Mouse (Mus musculus): ENCODE data around the gene Cabp2. TPM values are rescaled to one million over a fixed set of nuclear protein-coding genes. Genes with fewer than 3 reads are reported as not detected.
"Not testable (repeated sequence)": the region's sequence is repeated elsewhere in the genome, so short reads cannot be mapped to it uniquely, and the experiment has no call there.

Gene Cabp2
- polyA plus RNA-seq, 1 experiment, result not detected

DNA sequence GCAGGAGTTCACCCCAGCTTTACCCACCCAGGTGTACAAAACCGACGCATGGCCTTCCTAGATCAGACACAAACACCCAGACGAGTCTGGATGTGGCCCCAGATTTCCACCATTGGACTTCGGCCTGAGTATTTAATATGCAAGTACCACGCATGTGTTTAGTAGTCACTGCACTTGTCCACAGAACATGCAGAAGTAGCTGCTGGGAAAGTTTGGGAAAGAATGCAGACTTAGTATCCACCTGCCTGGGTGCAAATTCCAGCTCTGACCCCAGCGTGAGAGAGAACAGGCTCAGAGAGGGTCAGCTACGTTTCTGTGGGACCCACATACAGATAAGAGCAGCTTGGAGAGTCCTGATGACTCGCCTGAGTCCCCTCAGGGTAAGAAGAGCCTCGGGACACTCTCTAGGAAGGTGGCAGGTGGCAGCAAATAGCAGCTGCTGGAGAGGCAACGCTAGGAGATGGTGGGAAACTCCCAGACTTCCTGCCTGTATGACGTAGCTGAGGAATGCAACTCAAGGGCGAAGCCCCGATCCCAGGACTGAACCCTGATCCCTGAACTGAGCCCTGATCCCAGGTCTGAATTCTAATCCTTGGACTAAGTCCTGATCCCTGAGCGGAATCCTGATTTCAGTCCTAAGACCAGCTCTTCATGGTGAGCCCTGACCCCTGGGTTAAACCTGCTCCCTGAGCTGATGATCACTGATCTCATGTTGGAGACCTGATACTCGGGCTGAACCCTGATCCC, 25.3 kb upstream of the Cabp2 start:
- Histone ChIP-seq H3K4me1 (ENCODE audit: control insufficient read depth, insufficient read depth, low read length) (0 out of 2 replicates have a peak, but pooled peaks cover 2% of the 10 kb centered on the region), H3K4me3 (ENCODE audit: insufficient read depth, low read length) (no peak overlapping the region), H3K27ac (ENCODE audit: insufficient read depth, low read length) (no peak overlapping the region)
- TF ChIP-seq POLR2A (IDR thresholded peaks at IDR 0.05; ENCODE audit: low read depth, low read length), result no peak
- no peak for TF ChIP-seq CTCF (IDR thresholded peaks at IDR 0.05; ENCODE audit: borderline replicate concordance, insufficient read depth, low read length)

GRCm38 (mm10) chr19:4056727-4057126, 24.7 kb upstream of the Cabp2 start:
- H3K27ac ChIP-seq (ENCODE audit: insufficient read depth, low read length), result no peak overlapping the region
- 0 out of 2 replicates have a peak, but pooled peaks cover 2% of the 10 kb centered on the region for H3K4me1 ChIP-seq (ENCODE audit: control insufficient read depth, insufficient read depth, low read length)
- H3K4me3 ChIP-seq (ENCODE audit: insufficient read depth, low read length), result no peak overlapping the region
- no peak for TF ChIP-seq POLR2A (IDR thresholded peaks at IDR 0.05; ENCODE audit: low read depth, low read length)
- no peak for TF ChIP-seq CTCF (IDR thresholded peaks at IDR 0.05; ENCODE audit: borderline replicate concordance, insufficient read depth, low read length)

- Histone ChIP-seq H3K27ac (ENCODE audit: insufficient read depth, low read length) (no peak overlapping the region), H3K4me1 (ENCODE audit: control insufficient read depth, insufficient read depth, low read length) (no peaks in the 10 kb centered on the region), H3K4me3 (ENCODE audit: insufficient read depth, low read length) (no peak overlapping the region)
- TF ChIP-seq CTCF (IDR thresholded peaks at IDR 0.05; ENCODE audit: borderline replicate concordance, insufficient read depth, low read length) (no peak), POLR2A (IDR thresholded peaks at IDR 0.05; ENCODE audit: low read depth, low read length) (no peak)
These were observed 24.0 kb upstream of the Cabp2 start for GRCm38 (mm10) chr19:4057389-4057788.

DNA sequence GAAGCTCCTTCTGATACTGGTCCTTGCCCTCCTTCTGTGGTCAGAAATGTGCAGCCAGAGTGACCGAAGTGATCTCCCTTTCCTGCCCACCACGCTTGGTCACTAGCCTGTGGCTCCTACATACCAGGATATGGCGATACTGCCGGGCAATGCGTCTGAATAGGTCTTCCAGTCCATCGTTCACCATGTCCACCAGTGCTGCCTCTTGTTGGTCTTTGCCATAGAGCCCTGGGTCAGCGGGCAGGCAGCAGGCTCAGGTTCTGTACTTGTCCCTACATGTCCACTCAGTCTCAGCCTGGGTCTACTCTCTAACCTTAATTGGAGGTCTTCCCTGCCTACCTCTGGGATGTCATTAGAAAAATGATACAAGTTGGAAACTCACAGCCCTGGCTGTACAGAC, 23.4 kb upstream of the Cabp2 start:
- Histone ChIP-seq H3K27ac (ENCODE audit: insufficient read depth, low read length) (no peak overlapping the region), H3K4me3 (ENCODE audit: insufficient read depth, low read length) (no peak overlapping the region), H3K4me1 (ENCODE audit: control insufficient read depth, insufficient read depth, low read length) (no peaks in the 10 kb centered on the region)
- no peak for TF ChIP-seq POLR2A (IDR thresholded peaks at IDR 0.05; ENCODE audit: low read depth, low read length)
- TF ChIP-seq CTCF (IDR thresholded peaks at IDR 0.05; ENCODE audit: borderline replicate concordance, insufficient read depth, low read length), result no peak

DNA sequence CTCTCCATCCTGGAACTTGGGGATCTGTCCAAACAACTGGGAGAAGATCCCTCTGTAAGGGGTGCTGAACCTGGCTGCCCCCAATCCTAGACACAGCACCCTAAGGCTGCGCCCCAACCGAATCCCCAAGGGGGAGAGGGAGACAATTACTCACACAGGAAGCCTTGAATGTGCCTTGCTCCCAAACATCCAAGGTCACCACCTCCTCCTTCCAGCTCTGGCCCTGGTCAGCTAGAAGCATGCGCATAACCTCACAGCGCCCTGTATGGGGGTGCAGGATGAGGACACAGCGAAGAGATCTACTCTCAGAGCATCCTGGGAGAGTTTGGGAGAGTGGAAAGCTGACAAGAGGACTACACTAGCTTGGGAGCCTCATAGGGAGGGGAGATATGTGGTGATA, 22.8 kb upstream of the Cabp2 start:
- Histone ChIP-seq H3K4me3 (ENCODE audit: insufficient read depth, low read length) (no peak overlapping the region), H3K4me1 (ENCODE audit: control insufficient read depth, insufficient read depth, low read length) (no peaks in the 10 kb centered on the region), H3K27ac (ENCODE audit: insufficient read depth, low read length) (no peak overlapping the region)
- TF ChIP-seq CTCF (IDR thresholded peaks at IDR 0.05; ENCODE audit: borderline replicate concordance, insufficient read depth, low read length), result no peak
- no peak for TF ChIP-seq POLR2A (IDR thresholded peaks at IDR 0.05; ENCODE audit: low read depth, low read length)

GRCm38 (mm10) chr19:4059069-4059740, 22.2 kb upstream of the Cabp2 start, which contains the start of gene Gstp3:
TSS of gene Gstp3 (minus strand) at chr19:4059569.
- TF ChIP-seq CTCF (IDR thresholded peaks at IDR 0.05; ENCODE audit: borderline replicate concordance, insufficient read depth, low read length) (no peak), POLR2A (IDR thresholded peaks at IDR 0.05; ENCODE audit: low read depth, low read length) (no peak)
- Histone ChIP-seq H3K4me1 (ENCODE audit: control insufficient read depth, insufficient read depth, low read length) (no peaks in the 10 kb centered on the region), H3K27ac (ENCODE audit: insufficient read depth, low read length) (no peak within 1 kb of the TSS), H3K4me3 (ENCODE audit: insufficient read depth, low read length) (no peak within 1 kb of the TSS)

- not testable (repeated sequence) for H3K4me1 ChIP-seq (ENCODE audit: control insufficient read depth, insufficient read depth, low read length); H3K27ac ChIP-seq (ENCODE audit: insufficient read depth, low read length); H3K4me3 ChIP-seq (ENCODE audit: insufficient read depth, low read length)
These were observed 21.1 kb upstream of the Cabp2 start for GRCm38 (mm10) chr19:4060044-4060898.

GRCm38 (mm10) chr19:4060899-4061465, 20.4 kb upstream of the Cabp2 start:
- TF ChIP-seq POLR2A (IDR thresholded peaks at IDR 0.05; ENCODE audit: low read depth, low read length), result no peak
- TF ChIP-seq CTCF (IDR thresholded peaks at IDR 0.05; ENCODE audit: borderline replicate concordance, insufficient read depth, low read length), result no peak

DNA sequence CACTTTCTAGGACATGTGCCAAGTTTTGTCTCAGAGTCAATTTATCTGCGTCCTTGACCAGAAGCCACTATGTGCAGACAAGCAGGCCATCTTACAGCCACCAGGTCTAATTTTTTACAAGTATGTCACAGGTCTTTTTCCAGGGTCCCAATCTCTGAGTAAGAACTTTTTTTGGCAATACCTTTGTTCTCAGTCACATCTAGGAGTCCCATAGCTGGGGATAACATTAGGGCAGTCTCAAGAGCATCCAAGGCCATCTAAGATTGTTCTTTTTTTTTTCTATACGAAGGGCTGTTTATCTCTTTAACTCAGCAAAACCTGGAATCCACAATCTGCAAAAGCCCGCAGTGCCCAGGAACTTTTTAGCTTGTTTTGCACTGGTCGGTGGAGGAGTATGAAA, 18.0 kb upstream of the Cabp2 start:
- not testable (repeated sequence) for H3K4me1 ChIP-seq (ENCODE audit: control insufficient read depth, insufficient read depth, low read length); H3K4me3 ChIP-seq (ENCODE audit: insufficient read depth, low read length); H3K27ac ChIP-seq (ENCODE audit: insufficient read depth, low read length)

More at GRCm38 (mm10) chr19:4060899-4061465, 20.4 kb upstream of the Cabp2 start:
- Histone ChIP-seq H3K4me1 (ENCODE audit: control insufficient read depth, insufficient read depth, low read length) (no peaks in the 10 kb centered on the region), H3K27ac (ENCODE audit: insufficient read depth, low read length) (no peak overlapping the region), H3K4me3 (ENCODE audit: insufficient read depth, low read length) (no peak overlapping the region)

DNA sequence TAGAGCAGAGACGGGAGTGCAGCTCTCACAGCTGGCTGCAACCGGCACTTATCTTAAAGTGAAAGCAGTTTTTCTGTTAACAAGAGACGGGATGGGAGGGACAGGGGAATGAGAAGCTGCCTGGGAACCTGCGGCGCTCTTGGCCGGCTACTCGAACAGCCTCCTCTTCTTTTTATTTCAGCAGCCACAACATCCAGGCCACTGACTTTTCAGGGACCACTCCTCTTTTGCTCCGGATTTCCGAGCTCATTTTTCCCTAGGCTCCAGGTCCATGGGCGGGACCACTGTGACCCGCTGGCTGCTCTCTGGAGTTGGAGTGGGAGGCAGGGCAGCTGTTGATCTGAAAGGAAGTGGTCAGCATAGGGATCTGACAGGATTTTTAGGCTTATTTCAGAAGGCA, 16.9 kb upstream of the Cabp2 start:
- H3K4me3 ChIP-seq (ENCODE audit: insufficient read depth, low read length); H3K4me1 ChIP-seq (ENCODE audit: control insufficient read depth, insufficient read depth, low read length); H3K27ac ChIP-seq (ENCODE audit: insufficient read depth, low read length): not testable (repeated sequence)
